Mouse (Mus musculus) testis, adult 2 months (tissue): Measurements from ENCODE around the gene Cacfd1. TPM values are rescaled to one million over a fixed set of nuclear protein-coding genes. Genes with fewer than 3 reads are reported as not detected.
A peak's percentile ranks its signal among the peaks of the same experiment; 100 is the strongest.

Experiments used
- H3K27ac ChIP-seq: fragments of 200-500 bp; 2 replicates; pipeline ENCODE4 v1.5.1; 2012; ENCODE audit warnings: low read depth, low read length; ENCODE audit not compliant: control insufficient read depth, insufficient read depth
- H3K27me3 ChIP-seq: fragments of 200-500 bp; 2 replicates; pipeline ENCODE4 v1.6.1; 2012; ENCODE audit warnings: mild to moderate bottlenecking, low read length, moderate library complexity; ENCODE audit not compliant: control insufficient read depth, insufficient read depth
- H3K36me3 ChIP-seq: fragments of 200-500 bp; 2 replicates; pipeline ENCODE4 v1.6.1; 2012; ENCODE audit warnings: mild to moderate bottlenecking, low read length; ENCODE audit not compliant: control insufficient read depth, insufficient read depth
- H3K4me1 ChIP-seq: fragments of 200-500 bp; 2 replicates; pipeline ENCODE4 v1.6.1; 2012; ENCODE audit warnings: low read length; ENCODE audit not compliant: control insufficient read depth, insufficient read depth
- H3K4me3 ChIP-seq: fragments of 200-500 bp; 2 replicates; pipeline ENCODE4 v1.5.1; 2012; ENCODE audit warnings: low read depth, mild to moderate bottlenecking, low read length, moderate library complexity, mixed read lengths; ENCODE audit not compliant: control insufficient read depth
- CTCF ChIP-seq: fragments of 200-500 bp; IDR thresholded peaks from 2 replicates; pipeline ENCODE4 v1.5.1; 2012; ENCODE audit warnings: low read depth, mild to moderate bottlenecking, inconsistent platforms, low read length, moderate library complexity; ENCODE audit not compliant: control insufficient read depth, insufficient read depth, insufficient replicate concordance
- POLR2A ChIP-seq: fragments of 200-500 bp; IDR thresholded peaks from 2 replicates; pipeline ENCODE4 v1.6.1; 2012; ENCODE audit warnings: low read depth, mild to moderate bottlenecking, inconsistent platforms, low read length, moderate library complexity; ENCODE audit not compliant: control insufficient read depth
- polyA plus RNA-seq: library from polyadenylated mRNA; depleted of rRNA; stranded (reverse); fragments of >200 nt; gene quantifications from 2 replicates; pipeline ENCODE4 v1.2.3, GENCODE M21; 2012

Gene Cacfd1
- polyA plus RNA-seq, 1 experiment = 26.5 TPM

GRCm38 (mm10) chr2:27039286-27039685 is 29.6 kb downstream of the Cacfd1 start:
- Histone ChIP-seq H3K36me3 (no peaks in the 10 kb centered on the region), H3K27me3 (no peaks in the 10 kb centered on the region), H3K4me3 (no peak overlapping the region), H3K27ac (no peak overlapping the region), H3K4me1 (peaks cover under 1% of the 10 kb centered on the region; the same call in 1 of the 2 replicates)
- no peak for TF ChIP-seq POLR2A
- TF ChIP-seq CTCF = peak; percentile 37; the same call in 1 of the 2 replicates

- Histone ChIP-seq H3K4me3 (no peak overlapping the region), H3K36me3 (no peaks in the 10 kb centered on the region), H3K4me1 (peaks cover 3% of the 10 kb centered on the region; the same call in 1 of the 2 replicates), H3K27me3 (no peaks in the 10 kb centered on the region), H3K27ac (no peak overlapping the region)
- no peak for TF ChIP-seq CTCF
- no peak for TF ChIP-seq POLR2A
Observed at GRCm38 (mm10) chr2:27042131-27042844, 32.6 kb downstream of the Cacfd1 start.

- peaks cover 3% of the 10 kb centered on the region; the same call in 1 of the 2 replicates for H3K4me1 ChIP-seq
- H3K27me3 ChIP-seq = no peaks in the 10 kb centered on the region
Observed at GRCm38 (mm10) chr2:27043461-27043860, 33.7 kb downstream of the Cacfd1 start.

DNA sequence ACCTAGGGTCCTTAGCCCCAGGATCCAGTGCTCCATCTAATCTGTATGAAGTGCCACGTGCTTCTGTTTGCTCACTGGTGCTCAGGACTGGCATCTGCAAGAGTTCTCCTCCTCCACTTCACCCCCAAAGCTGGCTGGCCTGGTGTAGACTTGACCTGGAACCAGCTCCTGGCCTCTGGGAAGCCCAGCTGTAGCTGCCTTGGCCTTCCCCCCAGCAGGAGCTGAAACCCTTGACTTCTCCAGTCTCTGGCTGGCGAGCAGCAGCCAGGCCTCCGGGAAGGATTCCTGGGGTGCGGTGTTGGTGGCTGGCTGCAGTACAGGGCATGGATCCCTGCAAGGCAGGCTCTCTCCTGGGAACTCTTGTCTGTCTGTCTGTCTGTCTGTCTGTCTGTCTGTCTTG is 34.4 kb downstream of the Cacfd1 start:
- no peak for TF ChIP-seq CTCF
- TF ChIP-seq POLR2A = no peak
- Histone ChIP-seq H3K36me3 (no peaks in the 10 kb centered on the region), H3K4me1 (0 out of 2 replicates have a peak, but pooled peaks cover 3% of the 10 kb centered on the region), H3K27ac (no peak overlapping the region), H3K4me3 (no peak overlapping the region), H3K27me3 (no peaks in the 10 kb centered on the region)

More at GRCm38 (mm10) chr2:27043461-27043860, 33.7 kb downstream of the Cacfd1 start:
- TF ChIP-seq POLR2A = no peak
- peak; percentile 65 for TF ChIP-seq CTCF
- no peak overlapping the region for H3K27ac ChIP-seq
- no peak overlapping the region for H3K4me3 ChIP-seq
- no peaks in the 10 kb centered on the region for H3K36me3 ChIP-seq

DNA sequence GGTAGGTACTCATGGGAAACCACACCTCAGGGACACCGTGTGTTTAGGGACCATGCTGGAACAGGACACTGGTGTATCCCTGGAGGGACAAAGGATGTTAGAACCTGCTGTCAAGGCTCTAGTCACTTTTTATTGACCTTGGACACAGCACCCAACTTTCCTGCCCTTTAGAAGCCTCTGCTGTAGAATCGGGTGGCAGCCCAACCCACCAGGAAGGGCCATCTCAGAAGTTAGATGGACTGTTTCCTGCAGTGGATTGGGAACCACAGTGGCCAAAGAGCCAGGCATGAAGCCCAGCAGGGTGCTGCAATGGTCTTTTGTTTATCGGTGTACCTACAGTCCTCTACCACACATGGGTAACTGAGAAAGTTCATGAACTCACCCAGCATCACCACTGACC is 34.9 kb downstream of the Cacfd1 start:
- H3K27ac ChIP-seq = no peak overlapping the region
- H3K27me3 ChIP-seq = no peaks in the 10 kb centered on the region
- no peak overlapping the region for H3K4me3 ChIP-seq
- TF ChIP-seq CTCF = no peak
- H3K4me1 ChIP-seq = 0 out of 2 replicates have a peak, but pooled peaks cover 3% of the 10 kb centered on the region
- no peaks in the 10 kb centered on the region for H3K36me3 ChIP-seq

DNA sequence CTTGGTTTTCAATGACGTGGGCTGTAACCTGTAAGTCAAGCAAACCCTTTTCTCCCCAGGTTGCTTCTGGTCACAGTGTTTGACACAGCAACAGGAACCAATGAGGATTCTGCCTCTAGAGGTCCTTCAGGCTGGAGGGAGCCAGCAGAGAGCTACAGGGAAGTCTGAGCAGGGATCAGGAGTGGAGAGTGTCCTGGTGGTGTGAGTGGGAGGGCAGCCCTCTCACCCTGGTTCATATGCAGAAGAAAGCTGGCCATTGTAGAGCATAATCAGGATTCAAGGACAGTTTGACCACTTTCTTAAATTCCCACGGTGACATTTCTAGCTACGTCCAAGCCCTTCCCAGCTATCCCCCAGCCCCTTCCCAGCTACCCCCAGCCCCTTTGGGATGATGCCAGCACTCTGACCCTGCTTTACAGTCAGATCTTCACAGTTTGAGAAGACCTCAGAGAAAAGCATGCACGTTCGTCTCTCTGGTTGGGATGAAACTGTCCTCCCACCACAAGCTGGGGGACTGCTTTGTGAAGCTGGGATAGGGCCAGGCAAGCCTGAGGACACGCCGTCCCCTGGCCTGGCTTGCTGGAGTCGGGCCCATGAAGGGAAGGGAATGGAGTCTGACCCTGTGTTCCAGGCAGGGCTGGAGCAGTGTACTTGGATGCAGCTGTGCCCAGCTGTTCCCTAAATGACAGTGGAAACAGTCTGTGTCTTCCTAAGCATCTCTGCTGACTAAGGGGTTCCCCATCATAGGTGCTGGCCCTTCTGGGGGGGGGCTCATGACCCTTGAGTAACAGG is 36.4 kb downstream of the Cacfd1 start:
- TF ChIP-seq POLR2A (no peak), CTCF (no peak)
- Histone ChIP-seq H3K27ac (peak overlapping the region; percentile 10; the same call in 1 of the 2 replicates), H3K27me3 (no peaks in the 10 kb centered on the region), H3K36me3 (no peaks in the 10 kb centered on the region), H3K4me3 (no peak overlapping the region), H3K4me1 (0 out of 2 replicates have a peak, but pooled peaks cover 3% of the 10 kb centered on the region)

GRCm38 (mm10) chr2:27049408-27049807 is 39.7 kb downstream of the Cacfd1 start:
- TF ChIP-seq POLR2A (no peak), CTCF (no peak)
- no peak overlapping the region for H3K4me3 ChIP-seq
- H3K27me3 ChIP-seq = no peaks in the 10 kb centered on the region

More at GRCm38 (mm10) chr2:27049408-27049807, 39.7 kb downstream of the Cacfd1 start:
- H3K36me3 ChIP-seq = no peaks in the 10 kb centered on the region
- 0 out of 2 replicates have a peak, but pooled peaks cover 1% of the 10 kb centered on the region for H3K4me1 ChIP-seq
- H3K27ac ChIP-seq = no peak overlapping the region
